Mouse (Mus musculus): ENCODE measurements around the gene Trf.

- TF ChIP-seq ZNF384 (IDR thresholded peaks at IDR 0.05; ENCODE audit: low read depth, low read length) (no peak), ZC3H11A (IDR thresholded peaks at IDR 0.05; ENCODE audit: borderline replicate concordance, low read depth, low read length) (no peak)
Measured at GRCm38 (mm10) chr9:103212654-103213420, 17.4 kb downstream of the Trf start.
